Mouse (Mus musculus) embryonic facial prominence, embryonic 13.5 days (tissue): Measurements from ENCODE around the gene Lrp3. TPM values are rescaled to one million over a fixed set of nuclear protein-coding genes. Genes with fewer than 3 reads are reported as not detected.
A peak's percentile ranks its signal among the peaks of the same experiment; 100 is the strongest.
"Not testable (repeated sequence)": the region's sequence is repeated elsewhere in the genome, so short reads cannot be mapped to it uniquely, and the experiment has no call there.

Experiments
- ATAC-seq: fragments of 200-750 bp; cut with Nextera tagmentation; 2 replicates; pipeline ENCODE4 v1.8.0; 2017; ENCODE audit warnings: low read depth; ENCODE audit not compliant: insufficient number of reproducible peaks, insufficient read depth, low FRiP score, low TSS enrichment
- H3K27ac ChIP-seq: fragments of 300-500 bp; sonication (generic); 2 replicates; pipeline ENCODE4 v1.5.1; 2015; ENCODE audit warnings: moderate library complexity, mild to moderate bottlenecking, inconsistent platforms
- H3K27me3 ChIP-seq: fragments of 300-500 bp; sonication (generic); 2 replicates; pipeline ENCODE4 v1.6.1; 2015; ENCODE audit warnings: mild to moderate bottlenecking, inconsistent platforms
- H3K36me3 ChIP-seq: fragments of 300-500 bp; sonication (generic); 2 replicates; pipeline ENCODE4 v1.6.1; 2015; ENCODE audit warnings: mild to moderate bottlenecking, inconsistent platforms
- H3K4me1 ChIP-seq: fragments of 300-500 bp; sonication (generic); 2 replicates; pipeline ENCODE4 v1.6.1; 2015; ENCODE audit warnings: inconsistent platforms
- H3K4me2 ChIP-seq: fragments of 300-500 bp; sonication (generic); 2 replicates; pipeline ENCODE4 v1.6.1; 2015; ENCODE audit warnings: moderate library complexity, mild to moderate bottlenecking, inconsistent platforms
- H3K4me3 ChIP-seq: fragments of 300-500 bp; sonication (generic); 2 replicates; pipeline ENCODE4 v1.5.1; 2015; ENCODE audit warnings: mild to moderate bottlenecking, inconsistent platforms
- H3K9ac ChIP-seq: fragments of 300-500 bp; sonication (generic); 2 replicates; pipeline ENCODE4 v1.6.1; 2015; ENCODE audit warnings: mild to moderate bottlenecking, inconsistent platforms
- H3K9me3 ChIP-seq: fragments of 300-500 bp; sonication (generic); 2 replicates; pipeline ENCODE4 v1.6.1; 2016; ENCODE audit warnings: inconsistent platforms
- WGBS: fragments of 180-500 bp; shearing (Covaris S2); methylation state at CpG from one replicate; pipeline ENCODE4 v1.1.7; 2015; ENCODE audit warnings: mixed read lengths; 5-methylcytosine and 5-hydroxymethylcytosine counted together
- polyA plus RNA-seq: library from polyadenylated mRNA; unstranded; fragments of >200 nt; fragmentation: Nextera tagmentation; extraction: Ambion mirVana; gene quantifications from 2 replicates; pipeline ENCODE4 v1.2.1, GENCODE M21; 2015

Gene Lrp3
- polyA plus RNA-seq: 10.3 and 11.2 TPM in 2 replicates

DNA sequence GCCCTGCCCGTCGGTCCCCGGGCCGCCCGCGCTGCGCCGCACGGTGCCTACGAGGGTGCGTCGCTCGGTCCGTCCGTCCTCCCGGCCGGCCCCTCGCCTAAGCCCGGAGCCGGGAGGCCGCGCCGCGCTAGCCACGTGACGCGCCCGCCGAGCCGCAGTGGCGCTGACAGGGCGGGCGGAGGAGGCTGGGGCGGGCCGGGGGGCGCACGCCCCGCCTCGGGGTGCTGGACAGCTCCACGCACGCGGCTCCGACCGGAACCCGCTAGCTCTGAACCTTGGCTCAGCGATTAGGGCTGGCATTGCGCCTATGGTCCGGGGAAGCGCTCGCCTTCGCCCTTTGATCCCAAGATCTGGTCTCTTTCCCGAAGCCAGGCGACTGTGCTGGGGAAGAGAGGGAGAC lies at the start of gene Lrp3:
Lrp3 (minus strand) TSS at position 274 of the 400 bp plus-strand sequence.
- under 1% methylated on average over 43 of the region's 53 CpGs for WGBS
- Histone ChIP-seq H3K36me3 (peaks cover 25% of the 10 kb centered on the region), H3K4me2 (peak within 1 kb of the TSS; percentile 81), H3K4me3 (peak within 1 kb of the TSS; percentile 78), H3K9ac (peak within 1 kb of the TSS; percentile 83), H3K27ac (peak within 1 kb of the TSS; percentile 22), H3K27me3 (0 out of 2 replicates have a peak, but pooled peaks cover 5% of the 10 kb centered on the region), H3K4me1 (peaks cover 18% of the 10 kb centered on the region), H3K9me3 (no peaks in the 10 kb centered on the region)
- ATAC-seq: peak; percentile 72

DNA sequence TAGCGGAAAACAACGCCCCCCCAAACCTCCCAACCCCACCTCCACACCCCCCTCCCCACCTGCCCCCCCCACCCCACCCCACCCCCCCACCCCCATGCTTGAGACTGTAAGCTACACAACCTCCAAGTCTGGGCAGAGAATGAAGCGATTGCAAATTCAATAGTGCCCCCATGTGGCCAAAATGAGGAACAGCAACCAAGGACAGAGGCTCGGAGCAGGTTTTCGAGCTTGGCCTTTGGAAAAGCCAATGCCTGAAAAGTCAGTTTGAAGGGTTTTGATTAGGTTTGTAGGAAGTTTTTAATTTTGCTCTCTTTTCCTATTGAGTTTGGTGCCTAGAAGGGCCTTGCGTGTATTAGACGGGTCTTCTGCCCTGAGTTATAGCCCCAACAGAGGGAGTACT lies 49.4 kb upstream of the Lrp3 start:
- 13% methylated on average over 7 of the region's 7 CpGs for WGBS
- ATAC-seq: no peak
- H3K4me3 ChIP-seq: no peak overlapping the region

DNA sequence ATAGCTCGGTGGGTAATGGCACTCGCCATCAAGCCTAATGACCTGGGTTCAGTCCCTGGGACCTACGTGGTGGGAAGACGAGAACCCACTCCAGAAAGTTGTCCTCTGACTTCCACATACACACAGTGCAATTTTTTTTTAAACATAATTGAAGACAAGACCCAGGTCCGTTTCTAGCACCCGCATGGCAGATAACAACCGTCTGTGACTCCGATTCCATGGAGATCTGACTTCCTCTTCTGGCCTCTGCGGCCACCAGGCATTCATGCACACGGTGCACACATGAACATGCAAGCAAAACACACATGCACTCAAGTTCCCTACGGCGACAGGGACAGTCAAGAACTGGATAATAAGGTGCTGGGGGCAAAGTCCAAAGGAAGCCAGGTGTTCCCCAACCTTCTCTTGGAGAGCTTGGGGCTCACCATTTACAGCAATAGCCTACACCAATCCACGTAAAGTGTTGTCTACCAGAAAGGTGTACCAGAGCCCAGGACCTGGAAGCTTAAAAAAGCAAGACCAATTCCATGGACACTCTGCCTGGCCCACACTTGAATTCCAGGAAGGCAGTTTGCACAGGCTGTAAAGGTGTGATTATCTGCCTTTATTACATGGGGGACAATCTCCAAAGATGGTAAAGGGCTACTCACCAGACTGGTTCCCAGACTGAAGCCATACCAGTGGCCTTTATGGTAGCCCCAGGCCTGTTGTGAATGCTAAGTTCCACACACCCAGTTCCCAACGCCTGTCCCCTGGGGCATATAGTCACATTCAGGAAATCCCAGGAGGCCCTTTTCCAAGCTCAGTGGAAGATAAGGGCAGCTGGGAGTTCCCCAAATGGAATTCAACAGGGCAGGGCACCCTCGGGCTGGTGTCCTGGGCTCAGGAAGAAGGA lies 48.5 kb upstream of the Lrp3 start:
- no peaks in the 10 kb centered on the region for H3K36me3 ChIP-seq
- no peak for ATAC-seq
- H3K27me3 ChIP-seq: 0 out of 2 replicates have a peak, but pooled peaks cover 3% of the 10 kb centered on the region
- H3K4me2 ChIP-seq: no peak overlapping the region
- 84% methylated on average over 15 of the region's 15 CpGs for WGBS
- H3K9ac ChIP-seq: no peak overlapping the region
- H3K4me3 ChIP-seq: no peak overlapping the region
- H3K9me3 ChIP-seq: no peaks in the 10 kb centered on the region
- H3K27ac ChIP-seq: no peak overlapping the region
- H3K4me1 ChIP-seq: no peaks in the 10 kb centered on the region

More for the DNA sequence above, 49.4 kb upstream of the Lrp3 start:
- no peaks in the 10 kb centered on the region for H3K9me3 ChIP-seq
- H3K4me2 ChIP-seq: no peak overlapping the region
- H3K27me3 ChIP-seq: 0 out of 2 replicates have a peak, but pooled peaks cover 3% of the 10 kb centered on the region
- peaks cover 2% of the 10 kb centered on the region; the same call in 1 of the 2 replicates for H3K4me1 ChIP-seq
- no peak overlapping the region for H3K9ac ChIP-seq
- H3K27ac ChIP-seq: no peak overlapping the region
- H3K36me3 ChIP-seq: no peaks in the 10 kb centered on the region

DNA sequence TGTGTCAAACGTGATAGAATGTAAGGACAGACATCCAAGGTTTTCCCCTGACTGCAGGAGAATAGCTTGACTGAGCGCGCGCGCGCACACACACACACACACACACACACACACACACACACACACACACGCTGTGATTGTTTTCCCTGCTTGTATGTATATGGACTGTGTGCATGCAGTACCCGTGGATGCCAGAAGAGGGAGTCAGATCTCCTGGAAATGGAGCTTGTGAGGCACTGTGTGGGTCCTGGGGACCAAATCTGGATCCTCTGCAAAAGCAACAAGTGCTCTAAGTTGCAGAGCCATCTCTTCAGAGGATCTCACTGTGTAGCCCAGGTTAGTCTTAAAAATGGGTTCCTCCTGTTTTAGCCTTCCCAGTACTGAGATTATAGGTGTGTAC lies 44.1 kb upstream of the Lrp3 start:
- Histone ChIP-seq H3K36me3 (no peaks in the 10 kb centered on the region), H3K9ac (no peak overlapping the region), H3K9me3 (no peaks in the 10 kb centered on the region), H3K27me3 (0 out of 2 replicates have a peak, but pooled peaks cover 3% of the 10 kb centered on the region), H3K4me2 (no peak overlapping the region), H3K4me1 (no peaks in the 10 kb centered on the region), H3K4me3 (no peak overlapping the region), H3K27ac (no peak overlapping the region)
- ATAC-seq: no peak
- 83% methylated on average over 8 of the region's 8 CpGs for WGBS

DNA sequence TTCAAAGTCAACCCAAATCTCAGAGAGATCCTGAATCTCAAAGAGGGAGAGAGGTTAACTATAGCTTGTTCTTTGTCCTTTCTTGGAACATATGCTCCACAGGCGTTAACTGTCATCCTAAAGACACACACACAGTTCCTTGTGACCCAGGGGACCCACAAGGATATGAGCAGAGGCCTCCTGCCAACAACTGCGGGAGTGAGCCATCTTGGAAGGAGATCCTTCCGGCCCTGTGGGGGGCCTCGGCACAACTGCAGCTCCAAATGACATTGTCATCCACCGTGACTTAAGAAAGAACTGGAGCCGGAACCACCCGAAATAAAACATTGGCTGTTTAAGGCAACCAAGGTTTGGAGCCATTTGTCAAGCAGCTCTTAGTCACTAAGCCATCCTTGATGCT lies 43.0 kb upstream of the Lrp3 start:
- WGBS: 50% methylated on average over 7 of the region's 7 CpGs
- no peak overlapping the region for H3K9ac ChIP-seq
- H3K27me3 ChIP-seq: 0 out of 2 replicates have a peak, but pooled peaks cover 3% of the 10 kb centered on the region
- no peak overlapping the region for H3K4me3 ChIP-seq
- no peak overlapping the region for H3K4me2 ChIP-seq
- no peaks in the 10 kb centered on the region for H3K36me3 ChIP-seq
- no peak for ATAC-seq
- no peak overlapping the region for H3K27ac ChIP-seq
- H3K9me3 ChIP-seq: no peaks in the 10 kb centered on the region
- no peaks in the 10 kb centered on the region for H3K4me1 ChIP-seq

DNA sequence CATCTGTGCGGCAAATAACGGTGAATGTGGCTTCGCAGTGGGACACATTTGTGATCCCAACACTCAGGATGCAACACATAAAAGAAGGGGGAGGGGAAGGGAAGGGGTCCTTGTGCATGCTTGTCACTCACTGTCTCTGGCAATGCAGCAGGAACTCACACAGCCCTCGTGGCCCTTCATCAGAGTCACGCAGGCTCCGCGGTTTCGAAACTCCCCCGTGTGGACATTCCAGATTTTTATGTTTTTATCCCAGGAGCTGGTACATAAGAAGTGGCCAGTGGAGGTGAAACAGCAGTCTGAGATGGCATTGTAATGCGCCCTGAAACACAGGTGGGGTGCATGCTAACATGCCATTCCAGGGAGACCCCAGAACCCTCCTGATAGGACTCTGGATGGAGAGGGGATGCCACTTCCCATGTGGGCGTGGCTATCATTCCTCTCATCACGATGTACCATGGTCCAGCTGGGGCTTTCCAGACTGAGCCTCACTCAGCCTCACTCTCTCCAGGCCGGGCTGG lies 36.8 kb upstream of the Lrp3 start:
- ATAC-seq: peak; percentile 43; the same call in 1 of the 2 replicates
- no peak overlapping the region for H3K27ac ChIP-seq
- H3K4me1 ChIP-seq: peaks cover 6% of the 10 kb centered on the region; the same call in 1 of the 2 replicates
- H3K27me3 ChIP-seq: no peaks in the 10 kb centered on the region
- peak overlapping the region; percentile 52 for H3K4me2 ChIP-seq
- peak overlapping the region; percentile 33; the same call in 1 of the 2 replicates for H3K9ac ChIP-seq
- no peaks in the 10 kb centered on the region for H3K36me3 ChIP-seq
- peak overlapping the region; percentile 27 for H3K4me3 ChIP-seq
- no peaks in the 10 kb centered on the region for H3K9me3 ChIP-seq
- WGBS: 9% methylated on average over 13 of the region's 13 CpGs

DNA sequence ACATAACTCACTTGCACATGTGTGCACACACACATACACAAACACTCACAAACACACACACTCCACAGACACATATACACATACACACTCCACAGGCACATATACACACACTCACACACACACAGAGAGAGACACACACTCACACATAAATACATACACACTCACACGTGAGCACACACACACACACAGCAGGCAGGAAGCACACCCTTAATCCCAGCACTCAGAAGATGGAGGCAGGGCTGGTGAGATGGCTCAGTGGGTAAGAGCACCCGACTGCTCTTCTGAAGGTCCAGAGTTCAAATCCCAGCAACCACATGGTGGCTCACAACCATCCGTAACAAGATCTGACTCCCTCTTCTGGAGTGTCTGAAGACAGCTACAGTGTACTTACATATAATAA lies 22.6 kb upstream of the Lrp3 start:
- H3K27me3 ChIP-seq, H3K9ac ChIP-seq, H3K36me3 ChIP-seq, H3K27ac ChIP-seq, H3K9me3 ChIP-seq, H3K4me2 ChIP-seq, ATAC-seq, H3K4me3 ChIP-seq: not testable (repeated sequence)
- peaks cover 14% of the 10 kb centered on the region; the same call in 1 of the 2 replicates for H3K4me1 ChIP-seq
- 70% methylated on average over 3 of the region's 3 CpGs for WGBS

DNA sequence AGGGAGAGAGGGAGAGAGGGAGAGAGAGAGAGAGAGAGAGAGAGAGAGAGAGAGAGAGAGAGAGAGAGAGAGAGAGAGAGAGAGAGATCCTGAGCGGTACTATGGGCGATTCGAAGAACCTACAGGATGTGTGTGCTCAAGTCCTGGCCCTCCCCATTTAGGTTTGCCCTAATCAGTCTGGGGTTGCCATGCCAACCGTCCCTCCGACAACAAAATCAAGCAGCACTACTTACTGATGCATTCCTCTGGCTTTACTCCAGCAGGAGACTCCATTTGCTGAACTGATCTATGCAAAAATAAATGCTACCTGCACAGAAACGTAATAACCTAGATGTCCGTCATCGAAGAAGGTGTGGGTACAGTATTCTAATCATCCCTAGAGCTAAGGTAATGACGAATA lies 20.0 kb upstream of the Lrp3 start:
- Histone ChIP-seq H3K27me3 (no peaks in the 10 kb centered on the region), H3K9me3 (0 out of 2 replicates have a peak, but pooled peaks cover 6% of the 10 kb centered on the region), H3K36me3 (no peaks in the 10 kb centered on the region), H3K4me2 (peak overlapping the region; percentile 60), H3K4me3 (peak overlapping the region; percentile 63), H3K4me1 (peaks cover 16% of the 10 kb centered on the region; the same call in 1 of the 2 replicates), H3K9ac (peak overlapping the region; percentile 62), H3K27ac (peak overlapping the region; percentile 77)
- no peak for ATAC-seq
- WGBS: 17% methylated on average over 9 of the region's 9 CpGs

DNA sequence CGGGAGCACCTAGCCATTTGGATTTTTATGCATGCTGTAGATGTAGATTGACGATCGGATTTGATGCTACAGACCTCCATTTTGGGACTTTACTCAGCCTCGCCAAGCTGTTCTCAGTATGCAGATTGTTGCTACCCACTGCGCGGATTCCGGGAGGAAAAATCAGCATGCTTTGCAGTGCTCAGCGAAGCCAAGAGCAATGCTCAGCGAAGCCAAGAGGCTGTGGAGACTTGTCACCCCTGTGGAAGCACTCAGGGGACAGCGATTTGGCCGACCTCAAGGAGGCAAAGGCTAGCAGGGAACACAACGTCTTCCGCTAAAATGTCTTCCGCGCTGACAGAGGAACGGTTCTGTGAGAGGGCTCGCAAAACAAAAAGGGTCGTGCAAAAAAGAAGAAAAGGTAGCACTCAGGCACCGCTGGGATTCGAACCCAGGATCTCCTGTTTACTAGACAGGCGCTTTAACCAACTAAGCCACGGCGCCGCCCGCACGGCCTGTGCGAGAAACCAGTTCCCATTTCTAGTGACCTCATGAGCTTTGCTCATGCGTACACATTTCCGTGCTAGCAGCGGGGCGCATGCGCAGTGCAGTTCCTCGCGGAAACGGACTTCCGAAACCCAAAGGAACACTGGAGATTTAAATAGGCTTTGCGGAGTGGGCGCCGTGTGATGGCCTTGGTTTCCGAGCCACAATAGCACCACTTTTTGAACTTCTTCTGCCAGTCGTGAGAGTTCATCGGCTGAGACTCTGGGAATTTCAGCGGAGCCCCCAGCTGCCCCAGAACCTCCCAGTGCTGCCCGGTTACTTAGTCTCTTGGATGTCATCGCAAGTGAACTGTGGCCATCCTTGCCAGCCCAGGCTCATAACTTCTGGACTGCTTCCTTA lies 19.3 kb upstream of the Lrp3 start:
- 0 out of 2 replicates have a peak, but pooled peaks cover 6% of the 10 kb centered on the region for H3K9me3 ChIP-seq
- no peaks in the 10 kb centered on the region for H3K36me3 ChIP-seq
- H3K4me2 ChIP-seq: peak overlapping the region; percentile 61
- under 1% methylated on average over 45 of the region's 45 CpGs for WGBS
- ATAC-seq: peak; percentile 92
- peak overlapping the region; percentile 95 for H3K27ac ChIP-seq
- H3K4me3 ChIP-seq: peak overlapping the region; percentile 63
- peak overlapping the region; percentile 78 for H3K9ac ChIP-seq
- no peaks in the 10 kb centered on the region for H3K27me3 ChIP-seq
- peaks cover 16% of the 10 kb centered on the region; the same call in 1 of the 2 replicates for H3K4me1 ChIP-seq

DNA sequence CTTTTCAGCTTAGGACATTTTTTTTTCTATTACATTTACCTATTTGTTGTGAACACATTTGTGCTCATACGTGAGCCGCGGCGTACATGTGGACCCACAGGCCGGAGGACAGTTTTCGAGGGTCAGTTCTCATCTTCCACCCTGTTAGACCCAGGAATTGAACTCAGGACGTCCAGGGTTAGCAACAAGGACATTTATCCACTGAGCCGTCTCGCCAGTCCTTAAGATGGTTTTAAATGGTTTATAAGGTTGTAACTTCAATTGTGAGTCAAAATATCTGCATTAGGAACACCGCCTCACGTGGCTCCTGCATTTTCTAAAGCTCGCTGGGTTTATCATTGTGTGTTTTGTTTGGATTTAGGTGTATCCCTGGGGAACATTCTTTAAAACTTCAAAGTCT lies 18.6 kb upstream of the Lrp3 start:
- no peak for ATAC-seq
- Histone ChIP-seq H3K27me3 (no peaks in the 10 kb centered on the region), H3K36me3 (no peaks in the 10 kb centered on the region), H3K9me3 (0 out of 2 replicates have a peak, but pooled peaks cover 6% of the 10 kb centered on the region), H3K4me3 (peak overlapping the region; percentile 63), H3K4me1 (peaks cover 16% of the 10 kb centered on the region; the same call in 1 of the 2 replicates), H3K27ac (peak overlapping the region; percentile 95), H3K4me2 (peak overlapping the region; percentile 61), H3K9ac (peak overlapping the region; percentile 78)
- WGBS: 46% methylated on average over 12 of the region's 12 CpGs
